Mouse (Mus musculus) CH12.LX (cell line): ENCODE data around the gene Srgap1.

ENCODE experiments used
- BHLHE40 ChIP-seq: IDR thresholded peaks from 2 replicates; pipeline ENCODE4 v1.6.1; 2011; ENCODE audit warnings: mild to moderate bottlenecking, low read depth, low read length, improper control_type of control experiment
- CTCF ChIP-seq, 2 experiments: IDR thresholded peaks in 1 of 2; conservative IDR thresholded peaks in 1 of 2; 2 replicates each; pipeline ENCODE4 v1.5.1; 2011 to 2012; ENCODE audit warnings: low read depth in 2 of 2, low read length in 2 of 2, improper control_type of control experiment in 1 of 2, inconsistent platforms in 1 of 2, mild to moderate bottlenecking in 1 of 2, moderate library complexity in 1 of 2
- EP300 ChIP-seq: IDR thresholded peaks from 2 replicates; pipeline ENCODE4 v1.6.1; 2011; ENCODE audit warnings: low read length, improper control_type of control experiment
- MAFK ChIP-seq: IDR thresholded peaks from 2 replicates; pipeline ENCODE4 v1.6.1; 2011; ENCODE audit warnings: low read length, improper control_type of control experiment; ENCODE audit not compliant: insufficient replicate concordance
- MAX ChIP-seq: IDR thresholded peaks from 2 replicates; pipeline ENCODE4 v1.6.1; 2011; ENCODE audit warnings: low read length, improper control_type of control experiment
- NRF1 ChIP-seq: IDR thresholded peaks from 2 replicates; pipeline ENCODE4 v1.6.1; 2014; ENCODE audit warnings: low read depth, mild to moderate bottlenecking, inconsistent platforms, low read length, improper control_type of control experiment, moderate library complexity
- POLR2A ChIP-seq: IDR thresholded peaks from 2 replicates; pipeline ENCODE4 v1.6.1; 2011; ENCODE audit warnings: low read depth, mild to moderate bottlenecking, improper control_type of control experiment, low read length
- RAD21 ChIP-seq: IDR thresholded peaks from 2 replicates; pipeline ENCODE4 v1.6.1; 2011; ENCODE audit warnings: low read depth, mild to moderate bottlenecking, low read length, improper control_type of control experiment, moderate library complexity
- SMC3 ChIP-seq: IDR thresholded peaks from 2 replicates; pipeline ENCODE4 v1.6.1; 2011; ENCODE audit warnings: low read depth, low read length, improper control_type of control experiment

DNA sequence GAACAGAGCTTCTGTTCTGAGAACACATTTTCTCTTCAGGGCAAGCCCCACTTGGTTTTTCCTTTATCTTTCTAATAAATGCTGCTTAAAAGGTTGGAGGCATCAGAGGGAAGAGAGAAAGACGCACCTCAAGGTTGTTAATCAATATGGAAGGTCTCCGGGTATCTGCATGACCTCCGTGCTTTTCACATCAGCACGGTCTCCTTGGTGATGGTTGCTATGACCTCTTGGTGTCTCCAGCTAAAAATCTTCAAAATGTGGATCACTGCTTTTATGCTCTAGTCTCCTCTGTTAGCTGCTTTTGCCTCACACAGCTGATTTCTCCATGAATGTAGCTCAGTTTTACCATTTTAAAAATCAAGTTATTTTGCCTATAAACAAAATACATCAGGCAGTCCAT lies 50.6 kb downstream of the Srgap1 start:
- TF ChIP-seq MAFK: no peak
- no peak for TF ChIP-seq POLR2A
- no peak for TF ChIP-seq CTCF (conservative IDR thresholded peaks at IDR 0.05 in 1 of 2, IDR thresholded peaks at IDR 0.05 in 1 of 2; ENCODE audit: low read depth in 2 of 2, low read length in 2 of 2)
- TF ChIP-seq EP300: no peak
- no peak for TF ChIP-seq NRF1
- TF ChIP-seq SMC3: no peak
- no peak for TF ChIP-seq RAD21
- no peak for TF ChIP-seq MAX
- TF ChIP-seq BHLHE40: no peak
